Mouse (Mus musculus): ENCODE data around the gene Tamm41. TPM values are rescaled to one million over a fixed set of nuclear protein-coding genes. Genes with fewer than 3 reads are reported as not detected.

Tamm41 gene
- polyA plus RNA-seq, 1 experiment from 2014 or later: 45.0 TPM

- ATAC-seq (replicated peaks; ENCODE audit: insufficient number of reproducible peaks, low FRiP score, low TSS enrichment): no peak
- Histone ChIP-seq H3K27me3 (ENCODE audit: control insufficient read depth, insufficient read depth, low read length) (0 out of 2 replicates have a peak, but pooled peaks cover 3% of the 10 kb centered on the region), H3K27ac (ENCODE audit: low read depth, low read length) (no peak overlapping the region), H3K4me2 (no peak overlapping the region), H3K4me3 (ENCODE audit: low read depth, low read length) (no peak overlapping the region), H3K4me1 (ENCODE audit: control insufficient read depth, insufficient read depth, low read length) (no peaks in the 10 kb centered on the region), H3K36me3 (ENCODE audit: control insufficient read depth, insufficient read depth, low read length) (no peaks in the 10 kb centered on the region), H3K9me3 (replicated peaks; ENCODE audit: control insufficient read depth, low read length) (no peaks in the 10 kb centered on the region), H3K9ac (ENCODE audit: low read depth, low read length) (no peak overlapping the region)
- WGBS (ENCODE audit: insufficient replicate concordance): 79% methylated on average over 7 of the region's 7 CpGs
These were observed 60.7 kb downstream of the Tamm41 start for GRCm38 (mm10) chr6:114976915-114977419.

GRCm38 (mm10) chr6:114974331-114974730 is 63.3 kb downstream of the Tamm41 start:
- no peak for ATAC-seq (replicated peaks; ENCODE audit: insufficient number of reproducible peaks, low FRiP score, low TSS enrichment)
- peaks cover 3% of the 10 kb centered on the region; the same call in 1 of the 2 replicates for H3K9me3 ChIP-seq (replicated peaks; ENCODE audit: control insufficient read depth, low read length)
- 81% methylated on average over 1 of the region's 1 CpGs for WGBS (ENCODE audit: insufficient replicate concordance)

GRCm38 (mm10) chr6:114972988-114973387 is 64.7 kb downstream of the Tamm41 start:
- Histone ChIP-seq H3K9me3 (replicated peaks; ENCODE audit: control insufficient read depth, low read length) (peaks cover 3% of the 10 kb centered on the region; the same call in 1 of the 2 replicates), H3K27me3 (ENCODE audit: control insufficient read depth, insufficient read depth, low read length) (peaks cover 22% of the 10 kb centered on the region), H3K9ac (ENCODE audit: low read depth, low read length) (no peak overlapping the region), H3K4me1 (ENCODE audit: control insufficient read depth, insufficient read depth, low read length) (peaks cover 10% of the 10 kb centered on the region), H3K4me3 (ENCODE audit: low read depth, low read length) (no peak overlapping the region), H3K27ac (ENCODE audit: low read depth, low read length) (no peak overlapping the region), H3K36me3 (ENCODE audit: control insufficient read depth, insufficient read depth, low read length) (no peaks in the 10 kb centered on the region), H3K4me2 (no peak overlapping the region)
- ATAC-seq (replicated peaks; ENCODE audit: insufficient number of reproducible peaks, low FRiP score, low TSS enrichment): no peak
- 46% methylated on average over 1 of the region's 1 CpGs for WGBS (ENCODE audit: insufficient replicate concordance)

More at GRCm38 (mm10) chr6:114974331-114974730, 63.3 kb downstream of the Tamm41 start:
- no peak overlapping the region for H3K9ac ChIP-seq (ENCODE audit: low read depth, low read length)
- H3K4me2 ChIP-seq: no peak overlapping the region
- no peak overlapping the region for H3K4me3 ChIP-seq (ENCODE audit: low read depth, low read length)
- H3K27me3 ChIP-seq (ENCODE audit: control insufficient read depth, insufficient read depth, low read length): peaks cover 13% of the 10 kb centered on the region
- peaks cover 7% of the 10 kb centered on the region for H3K4me1 ChIP-seq (ENCODE audit: control insufficient read depth, insufficient read depth, low read length)
- H3K27ac ChIP-seq (ENCODE audit: low read depth, low read length): no peak overlapping the region
- no peaks in the 10 kb centered on the region for H3K36me3 ChIP-seq (ENCODE audit: control insufficient read depth, insufficient read depth, low read length)

GRCm38 (mm10) chr6:114970895-114971294 is 66.8 kb downstream of the Tamm41 start:
- Histone ChIP-seq H3K4me1 (ENCODE audit: control insufficient read depth, insufficient read depth, low read length) (peaks cover 10% of the 10 kb centered on the region), H3K36me3 (ENCODE audit: control insufficient read depth, insufficient read depth, low read length) (no peaks in the 10 kb centered on the region), H3K27ac (ENCODE audit: low read depth, low read length) (no peak overlapping the region), H3K27me3 (ENCODE audit: control insufficient read depth, insufficient read depth, low read length) (peaks cover 31% of the 10 kb centered on the region), H3K4me2 (no peak overlapping the region), H3K9ac (ENCODE audit: low read depth, low read length) (no peak overlapping the region), H3K4me3 (ENCODE audit: low read depth, low read length) (no peak overlapping the region), H3K9me3 (replicated peaks; ENCODE audit: control insufficient read depth, low read length) (peaks cover 3% of the 10 kb centered on the region; the same call in 1 of the 2 replicates)
- ATAC-seq (replicated peaks; ENCODE audit: insufficient number of reproducible peaks, low FRiP score, low TSS enrichment): no peak
- WGBS (ENCODE audit: insufficient replicate concordance): 64% methylated on average over 5 of the region's 5 CpGs

- Histone ChIP-seq H3K4me1 (ENCODE audit: control insufficient read depth, insufficient read depth, low read length) (peaks cover 10% of the 10 kb centered on the region), H3K27ac (ENCODE audit: low read depth, low read length) (no peak overlapping the region), H3K4me2 (no peak overlapping the region), H3K9ac (ENCODE audit: low read depth, low read length) (no peak overlapping the region), H3K27me3 (ENCODE audit: control insufficient read depth, insufficient read depth, low read length) (peaks cover 33% of the 10 kb centered on the region), H3K36me3 (ENCODE audit: control insufficient read depth, insufficient read depth, low read length) (no peaks in the 10 kb centered on the region), H3K9me3 (replicated peaks; ENCODE audit: control insufficient read depth, low read length) (peaks cover 3% of the 10 kb centered on the region; the same call in 1 of the 2 replicates), H3K4me3 (ENCODE audit: low read depth, low read length) (no peak overlapping the region)
- WGBS (ENCODE audit: insufficient replicate concordance): 26% methylated on average over 6 of the region's 6 CpGs
- no peak for ATAC-seq (replicated peaks; ENCODE audit: insufficient number of reproducible peaks, low FRiP score, low TSS enrichment)
These were observed 67.3 kb downstream of the Tamm41 start for GRCm38 (mm10) chr6:114970386-114970785.

GRCm38 (mm10) chr6:114969213-114970120 is 68.2 kb downstream of the Tamm41 start, which contains the start of gene Vgll4:
Gene Vgll4 (minus strand): TSS chr6:114969994.
- no peak for ATAC-seq (replicated peaks; ENCODE audit: insufficient number of reproducible peaks, low FRiP score, low TSS enrichment)
- H3K27ac ChIP-seq (ENCODE audit: low read depth, low read length): no peak within 1 kb of the TSS

GRCm38 (mm10) chr6:114968361-114969212 is 69.1 kb downstream of the Tamm41 start:
- ATAC-seq (replicated peaks; ENCODE audit: insufficient number of reproducible peaks, low FRiP score, low TSS enrichment): peak; percentile 78
- Histone ChIP-seq H3K4me2 (peak overlapping the region; percentile 100), H3K9me3 (replicated peaks; ENCODE audit: control insufficient read depth, low read length) (peaks cover 3% of the 10 kb centered on the region; the same call in 1 of the 2 replicates), H3K4me1 (ENCODE audit: control insufficient read depth, insufficient read depth, low read length) (peaks cover 10% of the 10 kb centered on the region), H3K36me3 (ENCODE audit: control insufficient read depth, insufficient read depth, low read length) (no peaks in the 10 kb centered on the region), H3K4me3 (ENCODE audit: low read depth, low read length) (peak overlapping the region; percentile 70), H3K27ac (ENCODE audit: low read depth, low read length) (peak overlapping the region; percentile 22; the same call in 1 of the 2 replicates), H3K9ac (ENCODE audit: low read depth, low read length) (peak overlapping the region; percentile 69), H3K27me3 (ENCODE audit: control insufficient read depth, insufficient read depth, low read length) (peaks cover 36% of the 10 kb centered on the region)
- under 1% methylated on average over 82 of the region's 82 CpGs for WGBS (ENCODE audit: insufficient replicate concordance)

More at GRCm38 (mm10) chr6:114969213-114970120, 68.2 kb downstream of the Tamm41 start, which contains the start of gene Vgll4:
- Histone ChIP-seq H3K36me3 (ENCODE audit: control insufficient read depth, insufficient read depth, low read length) (no peaks in the 10 kb centered on the region), H3K9ac (ENCODE audit: low read depth, low read length) (peak within 1 kb of the TSS; percentile 69), H3K4me2 (peak within 1 kb of the TSS; percentile 100), H3K4me3 (ENCODE audit: low read depth, low read length) (peak within 1 kb of the TSS; percentile 70), H3K27me3 (ENCODE audit: control insufficient read depth, insufficient read depth, low read length) (peaks cover 38% of the 10 kb centered on the region), H3K9me3 (replicated peaks; ENCODE audit: control insufficient read depth, low read length) (peaks cover 3% of the 10 kb centered on the region; the same call in 1 of the 2 replicates), H3K4me1 (ENCODE audit: control insufficient read depth, insufficient read depth, low read length) (peaks cover 10% of the 10 kb centered on the region)
- WGBS (ENCODE audit: insufficient replicate concordance): under 1% methylated on average over 77 of the region's 79 CpGs

- Histone ChIP-seq H3K9ac (ENCODE audit: low read depth, low read length) (no peak overlapping the region), H3K27ac (ENCODE audit: low read depth, low read length) (no peak overlapping the region), H3K36me3 (ENCODE audit: control insufficient read depth, insufficient read depth, low read length) (no peaks in the 10 kb centered on the region), H3K27me3 (ENCODE audit: control insufficient read depth, insufficient read depth, low read length) (peaks cover 35% of the 10 kb centered on the region), H3K4me3 (ENCODE audit: low read depth, low read length) (peak overlapping the region; percentile 70; the same call in 1 of the 2 replicates), H3K4me1 (ENCODE audit: control insufficient read depth, insufficient read depth, low read length) (peaks cover 10% of the 10 kb centered on the region), H3K9me3 (replicated peaks; ENCODE audit: control insufficient read depth, low read length) (peaks cover 3% of the 10 kb centered on the region; the same call in 1 of the 2 replicates), H3K4me2 (peak overlapping the region; percentile 100)
- WGBS (ENCODE audit: insufficient replicate concordance): 52% methylated on average over 12 of the region's 12 CpGs
- ATAC-seq (replicated peaks; ENCODE audit: insufficient number of reproducible peaks, low FRiP score, low TSS enrichment): no peak
These were observed 70.1 kb downstream of the Tamm41 start for GRCm38 (mm10) chr6:114967623-114968022.
